Mouse (Mus musculus) mature B cell (primary cell): ENCODE measurements around the gene Faim.

ENCODE experiments used
- in situ Hi-C: fragments of 300-500 bp; cut with MboI; formaldehyde crosslinking; loops from 2 replicates; pipeline ENCODE4 v1.14.3; 2019

Faim gene

DNA sequence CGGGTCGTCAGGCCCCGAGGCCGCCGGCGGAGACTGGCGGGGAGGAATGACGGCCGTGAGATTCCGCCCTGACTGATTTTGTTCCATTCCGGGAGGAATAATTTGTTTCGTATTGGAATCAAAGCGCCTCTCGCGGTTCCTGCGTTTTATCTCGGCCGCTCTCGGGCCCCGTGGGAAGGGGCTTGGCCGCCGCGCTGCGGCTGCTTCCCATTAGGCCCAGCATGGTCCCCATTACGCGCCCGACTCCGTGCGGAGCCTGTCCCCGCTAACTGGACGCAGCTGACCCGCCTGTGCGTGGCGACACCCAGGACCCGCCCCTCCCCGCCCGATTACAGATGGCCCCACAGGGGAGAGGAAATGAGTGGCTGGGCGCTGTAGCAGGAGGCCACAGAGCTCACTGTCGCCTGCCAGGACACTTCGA, 13.1 kb upstream of the Faim start:
- in situ Hi-C loops, result loop anchor here (25.0 kb wide), 1 partner anchor 361 kb away; the partner anchor contains the start of gene Mrps22

- in situ Hi-C loops, result loop anchor here (25.0 kb wide), 1 partner anchor 361 kb away; the partner anchor contains the start of gene Mrps22
Measured at GRCm38 (mm10) chr9:98973561-98973960, 12.6 kb upstream of the Faim start.

- in situ Hi-C loops, result loop anchor here (25.0 kb wide), 1 partner anchor 363 kb away; the partner anchor contains the start of gene Mrps22
Measured at GRCm38 (mm10) chr9:98974898-98975297, 11.3 kb upstream of the Faim start.

- in situ Hi-C loops, result no loop called here
Measured at GRCm38 (mm10) chr9:98976081-98976480, 10.1 kb upstream of the Faim start.

- in situ Hi-C loops, result no loop called here
Measured at GRCm38 (mm10) chr9:98976520-98976919, 9.7 kb upstream of the Faim start.

DNA sequence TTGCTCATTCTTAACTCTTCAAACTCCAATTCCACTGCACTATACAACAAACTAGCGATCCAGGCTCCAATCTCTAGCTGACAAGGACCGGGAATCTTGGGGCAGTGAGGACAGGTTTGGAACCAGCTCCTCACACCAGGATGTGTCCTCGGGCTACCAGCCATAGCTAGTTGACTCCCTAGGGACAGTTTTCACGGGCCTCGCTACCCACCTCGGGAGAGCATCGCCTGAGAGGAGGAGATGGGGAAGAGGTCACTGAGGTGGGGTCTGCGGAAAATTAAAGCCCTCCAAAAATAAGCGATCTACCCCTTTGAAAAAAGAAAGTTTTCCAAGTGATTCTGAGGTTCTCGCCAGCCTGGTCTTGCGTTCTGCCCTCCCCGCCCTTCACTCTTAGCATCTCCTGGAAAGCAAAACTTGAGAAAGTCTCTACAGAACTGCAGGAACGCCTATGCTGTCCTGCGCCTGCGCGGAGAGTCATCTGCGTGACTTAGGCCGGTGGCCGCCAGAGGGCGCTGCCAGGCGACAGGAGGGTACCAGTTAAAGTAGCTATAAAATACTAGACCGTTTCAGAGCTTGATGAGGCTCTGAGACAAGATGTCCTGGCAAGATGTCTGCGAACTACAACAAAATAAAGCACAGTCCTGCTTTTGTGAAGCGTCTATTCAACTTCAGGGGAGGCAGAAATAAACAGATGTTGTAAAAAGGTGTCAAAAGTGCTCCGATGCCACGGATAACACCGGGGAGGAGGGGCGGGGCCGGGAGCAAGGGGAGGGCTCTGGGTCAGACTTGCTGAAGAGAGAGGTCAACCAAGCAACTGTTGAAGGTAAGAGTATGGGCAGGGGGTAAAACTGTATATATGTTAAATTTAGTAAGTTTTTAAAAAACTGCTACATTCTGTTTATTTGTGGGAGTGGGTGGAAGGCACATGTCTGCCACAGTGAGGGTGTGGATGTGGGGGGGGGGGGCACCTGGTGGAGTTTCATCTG, 6.4 kb upstream of the Faim start:
- in situ Hi-C loops, result loop anchor here (10.0 kb wide), 1 partner anchor 265 kb away; the partner anchor contains the start of gene Cep70

DNA sequence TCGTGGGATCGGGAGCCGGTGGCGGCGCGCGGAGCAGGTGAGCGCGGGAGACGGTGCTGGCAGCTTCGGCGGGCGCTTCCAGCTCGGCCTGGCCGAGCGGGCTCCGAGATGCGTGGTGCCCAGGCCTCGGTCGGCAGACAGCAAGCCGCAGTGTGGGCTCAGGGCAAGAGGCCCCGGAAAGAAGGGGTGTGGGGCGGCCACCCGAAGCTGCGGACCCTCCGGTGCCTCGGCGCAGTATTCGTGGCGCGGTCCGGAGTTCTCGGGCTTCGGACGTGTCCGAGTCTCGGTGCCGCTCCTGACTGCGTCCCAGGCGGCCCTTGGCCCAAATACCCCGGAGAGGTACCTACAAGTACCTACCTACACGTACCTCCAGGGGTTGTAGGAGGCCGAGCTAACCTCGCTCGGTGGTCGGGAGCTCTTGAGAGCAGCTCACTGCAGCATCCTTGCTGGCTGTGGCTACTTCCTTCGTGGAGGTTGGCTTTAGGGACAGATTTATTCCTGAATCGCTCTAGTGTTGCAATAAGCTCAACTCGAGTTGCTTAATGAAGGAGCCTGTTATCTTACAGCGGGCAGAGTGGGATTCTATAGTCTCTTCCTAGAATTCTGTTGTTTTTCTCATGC, 413 bp downstream of the Faim start:
- in situ Hi-C loops, result loop anchor here (10.0 kb wide), 1 partner anchor 258 kb away; the partner anchor contains the start of gene Cep70

- in situ Hi-C loops, result loop anchor here (10.0 kb wide), 1 partner anchor 258 kb away; the partner anchor contains the start of gene Cep70
Measured at GRCm38 (mm10) chr9:98987131-98987530, 958 bp downstream of the Faim start.

DNA sequence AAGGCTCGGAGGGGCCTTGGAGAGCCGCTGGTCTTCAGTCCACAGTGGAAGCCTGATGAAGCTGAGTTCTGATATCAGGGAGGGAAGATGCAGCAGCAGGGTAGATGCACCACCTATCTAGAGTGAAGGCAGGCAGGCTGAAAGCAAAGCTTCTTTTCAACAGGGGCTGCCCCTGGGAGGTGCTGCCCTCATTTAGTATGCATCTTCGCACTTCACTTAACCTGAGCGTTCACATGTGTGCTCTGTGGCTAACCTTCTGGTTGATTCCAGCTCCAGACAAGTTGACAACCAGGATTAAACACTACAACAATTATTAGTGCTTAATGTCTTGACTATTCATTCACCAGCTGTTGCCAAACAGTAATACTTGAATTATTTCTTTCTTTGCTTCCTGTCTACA, 7.9 kb downstream of the Faim start:
- in situ Hi-C loops, result no loop called here

GRCm38 (mm10) chr9:98999881-99000339, 13.7 kb downstream of the Faim start:
- in situ Hi-C loops, result no loop called here

DNA sequence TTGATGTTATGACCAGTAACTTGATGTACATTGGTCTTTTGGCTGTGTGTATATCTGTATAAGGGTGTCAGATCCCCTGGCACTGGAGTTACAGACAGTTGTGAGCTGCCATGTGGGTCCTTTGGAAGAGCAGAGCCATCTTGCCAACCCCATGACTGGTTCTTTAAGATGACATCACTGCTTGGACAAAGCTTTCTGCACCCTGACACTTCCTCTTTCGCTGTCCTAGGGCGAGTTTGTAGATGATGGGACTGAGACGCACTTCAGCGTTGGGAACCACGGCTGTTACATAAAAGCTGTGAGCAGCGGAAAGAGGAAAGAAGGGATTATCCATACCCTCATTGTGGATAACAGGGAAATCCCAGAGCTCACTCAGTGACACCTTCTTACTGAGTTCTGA, 15.2 kb downstream of the Faim start:
- in situ Hi-C loops, result no loop called here

GRCm38 (mm10) chr9:99009069-99009897, 23.1 kb downstream of the Faim start:
- in situ Hi-C loops, result no loop called here

GRCm38 (mm10) chr9:99009898-99010199, 23.7 kb downstream of the Faim start:
- in situ Hi-C loops, result no loop called here

- in situ Hi-C loops, result no loop called here
Measured at GRCm38 (mm10) chr9:99016301-99016700, 30.1 kb downstream of the Faim start.

GRCm38 (mm10) chr9:99016759-99017158, 30.6 kb downstream of the Faim start:
- in situ Hi-C loops, result no loop called here

GRCm38 (mm10) chr9:99017679-99018078, 31.5 kb downstream of the Faim start:
- in situ Hi-C loops, result no loop called here

- in situ Hi-C loops, result no loop called here
Measured at GRCm38 (mm10) chr9:99021166-99021565, 35.0 kb downstream of the Faim start.

GRCm38 (mm10) chr9:99021751-99022150, 35.6 kb downstream of the Faim start:
- in situ Hi-C loops, result no loop called here

GRCm38 (mm10) chr9:99032031-99032430, 45.9 kb downstream of the Faim start:
- in situ Hi-C loops, result no loop called here

- in situ Hi-C loops, result no loop called here
Measured at GRCm38 (mm10) chr9:99034111-99034510, 47.9 kb downstream of the Faim start.

DNA sequence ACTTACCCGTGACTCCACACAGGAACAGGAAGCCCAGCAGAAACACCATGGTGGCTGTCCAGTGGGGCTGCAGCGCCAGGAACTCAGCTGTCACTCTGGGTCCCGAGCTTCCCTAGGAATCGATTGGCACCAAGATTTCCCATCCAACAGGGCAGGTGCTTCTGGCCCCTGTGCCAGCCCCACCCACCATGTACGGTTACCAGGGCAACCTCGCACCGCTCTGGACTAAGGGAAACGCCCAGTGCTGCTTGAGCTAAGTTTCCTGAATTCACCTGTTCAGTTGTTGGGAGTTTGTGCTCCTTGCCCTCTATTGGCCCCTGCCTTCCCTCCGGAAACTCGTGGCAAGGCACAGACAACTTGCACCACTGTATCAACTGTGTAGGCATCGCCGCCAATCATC, 49.4 kb downstream of the Faim start, which contains the start of gene Gm1123:
TSS of gene Gm1123 (minus strand) at position 141 of the 400 bp plus-strand sequence.
- in situ Hi-C loops, result no loop called here

DNA sequence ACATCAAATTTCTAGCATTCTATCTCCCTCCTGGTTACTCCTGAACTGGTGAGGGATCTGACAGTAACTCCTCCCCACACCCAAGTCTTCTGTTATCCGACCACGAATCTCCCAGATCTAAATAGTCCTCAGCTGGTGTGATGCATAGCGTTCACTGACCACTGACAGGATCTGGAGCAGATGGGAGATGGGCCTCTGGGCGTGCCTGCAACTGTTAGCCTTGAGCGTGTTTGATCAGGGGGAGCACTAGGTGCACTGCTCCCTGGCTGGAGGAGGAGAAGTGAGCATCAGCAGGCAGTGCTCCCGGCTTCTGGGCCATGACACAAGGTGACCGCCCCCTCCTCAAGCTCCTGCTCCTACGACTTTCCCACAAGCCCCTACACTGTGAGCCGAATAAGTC, 55.8 kb downstream of the Faim start:
- in situ Hi-C loops, result no loop called here
